Mouse (Mus musculus) cerebellum, adult 2 months (tissue): ENCODE data around the gene Ybey. TPM values are rescaled to one million over a fixed set of nuclear protein-coding genes. Genes with fewer than 3 reads are reported as not detected.

Experiments used
- DNase-seq, 2 experiments: peaks; one replicate each; pipeline ENCODE4 v3.0.0; 2021
- H3K27ac ChIP-seq: fragments of 200-500 bp; 2 replicates; pipeline ENCODE4 v1.5.1; 2012; ENCODE audit warnings: low read length, control low read depth, inconsistent platforms; ENCODE audit not compliant: insufficient read depth
- H3K27me3 ChIP-seq: fragments of 200-500 bp; 2 replicates; pipeline ENCODE4 v1.6.1; 2012; ENCODE audit warnings: inconsistent platforms, mild to moderate bottlenecking, low read length, moderate library complexity; ENCODE audit not compliant: control insufficient read depth, insufficient read depth
- H3K4me1 ChIP-seq: fragments of 200-500 bp; 2 replicates; pipeline ENCODE4 v1.6.1; 2011; ENCODE audit warnings: low read length; ENCODE audit not compliant: control insufficient read depth, insufficient read depth
- H3K4me3 ChIP-seq: fragments of 200-500 bp; replicated peaks from 2 replicates; pipeline ENCODE3; 2011; ENCODE audit warnings: mild to moderate bottlenecking, low read depth, low read length, control low read depth; ENCODE audit not compliant: insufficient read depth
- CTCF ChIP-seq: fragments of 200-500 bp; IDR thresholded peaks from 2 replicates; pipeline ENCODE4 v1.5.1; 2011; ENCODE audit warnings: low read depth, mild to moderate bottlenecking, control low read depth, low read length, moderate library complexity, borderline replicate concordance; ENCODE audit not compliant: insufficient read depth
- POLR2A ChIP-seq: fragments of 200-500 bp; IDR thresholded peaks from 2 replicates; pipeline ENCODE4 v1.6.1; 2011; ENCODE audit warnings: low read length, control low read depth, borderline replicate concordance; ENCODE audit not compliant: insufficient read depth
- WGBS: fragments of 180-500 bp; shearing (Covaris S2); methylation state at CpG from one replicate; pipeline ENCODE4 v1.1.7; 2018; 5-methylcytosine and 5-hydroxymethylcytosine counted together
- polyA plus RNA-seq: library from polyadenylated mRNA; depleted of rRNA; stranded (reverse); fragments of >200 nt; gene quantifications from 2 replicates; pipeline ENCODE4 v1.2.3, GENCODE M21; 2012; rRNA removed

The Ybey gene
- polyA plus RNA-seq, 1 experiment = 3.7 TPM

- WGBS = 93% methylated on average over 17 of the region's 17 CpGs
- no peaks in the 10 kb centered on the region for H3K4me1 ChIP-seq
- H3K27me3 ChIP-seq = no peaks in the 10 kb centered on the region
- DNase-seq = no peak
- H3K4me3 ChIP-seq = no peak within 1 kb of the TSS
- H3K27ac ChIP-seq = no peak within 1 kb of the TSS
- TF ChIP-seq POLR2A (no peak), CTCF (no peak)
These were observed 28.6 kb downstream of the Ybey start, which contains the start of gene AC141477.1 for GRCm38 (mm10) chr10:76440281-76440680. Gene AC141477.1, minus strand, starts transcription at chr10:76440444.

DNA sequence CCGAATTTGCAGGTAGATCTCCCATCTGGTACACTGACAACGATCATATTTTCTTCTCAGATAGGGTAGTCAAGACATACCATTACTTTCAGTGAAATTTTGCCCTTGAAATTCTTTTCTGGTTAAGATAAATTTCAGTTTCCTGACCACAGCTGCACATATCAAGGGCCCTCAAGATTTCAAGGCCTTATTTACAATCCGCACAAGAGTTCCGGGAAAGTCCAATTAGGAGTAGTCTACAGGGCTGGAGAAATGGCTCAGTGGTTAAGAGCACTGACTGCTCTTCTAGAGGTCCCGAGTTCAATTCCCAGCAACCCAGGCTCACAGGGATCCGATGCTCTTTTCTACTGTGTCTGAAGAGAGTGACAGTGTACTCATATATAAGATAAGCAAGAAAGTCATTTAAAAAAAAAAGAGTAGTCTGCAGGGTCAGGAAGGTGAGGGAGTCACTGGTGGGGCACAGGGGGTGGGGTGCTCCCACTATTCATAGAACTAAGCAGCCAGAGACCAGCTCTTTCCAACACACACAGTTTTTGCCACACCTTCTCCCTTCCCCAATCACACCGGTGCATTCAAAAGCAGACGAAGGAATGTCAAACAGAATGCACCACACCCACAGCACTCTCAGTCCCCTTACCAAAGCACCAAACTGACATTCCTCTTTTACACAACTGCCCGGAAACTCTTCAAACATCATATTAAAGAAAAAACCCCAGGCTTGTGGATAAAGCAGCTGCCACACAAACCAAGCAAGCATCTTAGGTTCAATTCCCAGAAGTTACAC, 29.6 kb downstream of the Ybey start:
- Histone ChIP-seq H3K27ac (no peak overlapping the region), H3K27me3 (no peaks in the 10 kb centered on the region), H3K4me1 (no peaks in the 10 kb centered on the region), H3K4me3 (no peak overlapping the region)
- no peak for DNase-seq
- TF ChIP-seq POLR2A = no peak
- WGBS = 93% methylated on average over 9 of the region's 9 CpGs

DNA sequence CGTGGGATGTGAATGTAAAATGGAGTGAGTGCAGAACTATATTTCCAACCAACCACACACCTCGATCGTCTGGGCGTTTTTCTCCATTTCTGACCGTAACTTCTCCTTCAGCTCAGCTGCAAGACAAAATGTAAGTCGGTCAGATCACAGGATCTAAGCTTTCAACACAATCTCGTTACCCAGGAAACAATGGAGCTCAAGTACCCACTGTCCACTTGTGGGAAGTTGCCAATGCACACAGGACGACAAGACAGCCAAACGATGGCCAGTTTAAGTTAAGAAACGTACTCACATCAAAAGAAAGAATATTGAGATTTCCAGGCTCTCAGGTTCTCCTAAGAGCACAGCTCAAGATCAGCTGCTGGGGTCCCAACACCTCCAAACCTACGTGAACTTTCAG, 35.0 kb downstream of the Ybey start:
- H3K27me3 ChIP-seq = no peaks in the 10 kb centered on the region
- no peak overlapping the region for H3K27ac ChIP-seq
- no peak for TF ChIP-seq CTCF
- no peak for TF ChIP-seq POLR2A
- WGBS = 91% methylated on average over 11 of the region's 11 CpGs
- no peak overlapping the region for H3K4me3 ChIP-seq
- no peak for DNase-seq
- no peaks in the 10 kb centered on the region for H3K4me1 ChIP-seq

DNA sequence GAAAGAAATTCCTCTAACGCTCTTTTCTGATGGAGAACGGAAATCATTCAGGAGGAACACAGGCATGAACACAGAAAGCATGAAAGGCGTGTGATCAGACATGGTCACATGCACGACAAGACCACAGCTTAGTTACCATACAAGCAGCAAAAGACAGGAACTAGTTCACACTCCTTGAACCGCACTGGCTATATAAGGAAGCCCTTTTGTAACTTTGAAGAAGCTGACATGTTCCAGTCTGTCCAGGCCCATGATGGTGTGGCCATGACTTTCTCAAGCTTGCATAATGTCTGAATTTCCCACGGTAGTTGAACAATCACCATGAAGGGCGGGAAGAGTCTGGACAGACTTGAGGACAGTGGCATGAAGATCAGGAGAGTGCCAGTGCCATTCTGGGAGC, 43.2 kb downstream of the Ybey start:
- Histone ChIP-seq H3K27me3 (no peaks in the 10 kb centered on the region), H3K4me3 (no peak overlapping the region), H3K4me1 (no peaks in the 10 kb centered on the region), H3K27ac (no peak overlapping the region)
- WGBS = 94% methylated on average over 7 of the region's 7 CpGs
- no peak for TF ChIP-seq CTCF
- TF ChIP-seq POLR2A = no peak
- no peak for DNase-seq

DNA sequence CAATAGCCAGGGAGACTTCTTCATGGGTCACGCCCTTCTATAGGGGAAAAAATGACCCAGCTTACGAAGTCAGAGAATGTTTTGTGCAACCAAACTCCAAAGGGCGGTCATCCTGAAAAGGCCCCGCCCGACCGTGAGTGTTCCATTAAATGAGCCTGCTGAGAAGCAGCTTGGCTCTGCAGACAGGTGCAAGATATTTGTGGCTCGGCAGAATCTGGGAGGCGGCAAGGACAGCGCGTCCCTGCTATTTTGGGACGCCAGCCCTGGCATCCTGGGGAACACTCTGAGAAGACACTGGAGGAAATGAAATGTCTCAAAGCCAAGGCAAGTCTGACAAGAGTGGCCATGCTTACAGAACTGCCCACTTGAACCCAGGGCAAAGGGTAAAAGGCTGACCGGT, 52.1 kb downstream of the Ybey start:
- Histone ChIP-seq H3K4me3 (no peak overlapping the region), H3K27ac (peak overlapping the region; percentile 82), H3K27me3 (no peaks in the 10 kb centered on the region), H3K4me1 (peaks cover 8% of the 10 kb centered on the region)
- peak; percentile 78 to 86 for DNase-seq
- WGBS = 28% methylated on average over 12 of the region's 12 CpGs
- TF ChIP-seq CTCF = no peak
- TF ChIP-seq POLR2A = no peak

Other genes starting within 250 kb of the Ybey start
- gene Prmt2, start 231.2 kb downstream of the Ybey start, polyA plus RNA-seq = 75.5 and 81.4 TPM in 2 replicates
- gene S100b, start 215.3 kb downstream of the Ybey start, polyA plus RNA-seq = 739 and 790 TPM in 2 replicates
- gene Dip2a, start 123.8 kb downstream of the Ybey start, polyA plus RNA-seq = 68.2 and 80.4 TPM in 2 replicates
- not detected in 2 replicates for gene AC141477.1, start 28.7 kb downstream of the Ybey start, polyA plus RNA-seq
- gene Pcnt, start 26.3 kb downstream of the Ybey start, polyA plus RNA-seq = 31.3 and 35.5 TPM in 2 replicates
- not detected in 2 replicates for gene 2610028H24Rik, start 20.0 kb downstream of the Ybey start, polyA plus RNA-seq
- gene Mcm3ap, start 187 bp downstream of the Ybey start, polyA plus RNA-seq = 51.5 and 54.4 TPM in 2 replicates
- 30.5 and 32.2 TPM in 2 replicates for gene Lss, start 62.5 kb upstream of the Ybey start, polyA plus RNA-seq
- 0.44 and 0.64 TPM in 2 replicates for gene Spatc1l, start 93.2 kb upstream of the Ybey start, polyA plus RNA-seq
- gene Ftcd, start 106.5 kb upstream of the Ybey start, polyA plus RNA-seq = not detected in 2 replicates
- gene Col6a2, start 154.5 kb upstream of the Ybey start, polyA plus RNA-seq = 2.9 and 4.0 TPM in 2 replicates